Mouse (Mus musculus): Measurements from ENCODE around the gene Cxcr2. TPM values are rescaled to one million over a fixed set of nuclear protein-coding genes. Genes with fewer than 3 reads are reported as not detected.

Cxcr2 gene
- polyA plus RNA-seq, 2 experiments: 0.13 TPM; not detected in 1

DNA sequence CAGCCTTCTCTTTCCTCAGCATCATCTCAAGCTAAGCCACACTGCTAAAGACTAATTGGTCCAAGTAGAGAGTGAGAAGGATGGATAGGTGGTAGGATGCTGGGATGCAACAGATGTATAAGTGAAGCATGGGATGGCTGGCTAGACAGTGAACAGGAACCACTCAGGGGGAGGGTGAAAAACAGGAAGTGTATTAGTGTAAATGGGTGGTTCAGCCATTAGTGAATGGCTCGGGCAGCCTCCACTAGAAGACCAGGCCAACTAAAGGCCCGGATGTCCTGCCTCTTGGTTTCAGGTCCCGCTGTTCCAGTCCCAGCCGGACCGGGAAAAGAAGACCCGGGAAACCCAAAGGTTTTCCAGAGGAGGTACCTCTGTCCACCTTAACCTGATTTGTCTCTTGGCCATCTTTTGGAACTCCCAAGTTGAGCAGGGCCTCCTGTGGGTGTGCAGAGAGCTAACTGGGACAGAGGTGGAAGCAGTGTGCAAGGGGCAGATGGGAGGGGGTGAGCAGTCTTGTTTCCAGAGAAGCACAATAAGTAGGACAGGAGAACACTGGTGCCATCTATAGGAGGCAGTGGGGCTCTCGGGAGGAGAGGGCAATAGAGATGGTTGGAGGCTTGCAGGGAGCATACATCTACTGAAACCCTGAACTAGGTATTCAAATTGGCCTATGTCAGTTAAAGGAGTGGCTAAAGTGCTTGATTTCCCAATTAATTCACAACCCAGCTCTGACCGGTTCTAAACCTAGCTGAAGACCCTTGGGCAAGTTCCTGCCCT, 22.7 kb upstream of the Cxcr2 start:
- no peaks in the 10 kb centered on the region for H3K4me1 ChIP-seq (ENCODE audit: control insufficient read depth, insufficient read depth, low read length)
- no peak overlapping the region for H3K4me2 ChIP-seq (replicated peaks; ENCODE audit: low read depth, low read length, severe bottlenecking)
- no peaks in the 10 kb centered on the region for H3K27me3 ChIP-seq (ENCODE audit: control insufficient read depth, insufficient read depth, low read length)
- H3K9me3 ChIP-seq (ENCODE audit: control insufficient read depth, low read length): no peaks in the 10 kb centered on the region
- H3K36me3 ChIP-seq (ENCODE audit: control insufficient read depth, insufficient read depth, low read length): no peaks in the 10 kb centered on the region
- 82% methylated on average over 8 of the region's 8 CpGs for WGBS
- DNase-seq (ENCODE audit: low spot score) (no peak), ATAC-seq (ENCODE audit: low FRiP score, low read depth) (no peak)
- no peak overlapping the region for H3K27ac ChIP-seq (replicated peaks; ENCODE audit: low read depth, low read length)
- no peak overlapping the region for H3K9ac ChIP-seq (ENCODE audit: low read depth, low read length, severe bottlenecking)
- no peak for TF ChIP-seq POLR2A (IDR thresholded peaks at IDR 0.05; ENCODE audit: borderline replicate concordance, extremely low read depth, insufficient read depth, insufficient read length)
- no peak overlapping the region for H3K4me3 ChIP-seq (replicated peaks; ENCODE audit: low read length)

DNA sequence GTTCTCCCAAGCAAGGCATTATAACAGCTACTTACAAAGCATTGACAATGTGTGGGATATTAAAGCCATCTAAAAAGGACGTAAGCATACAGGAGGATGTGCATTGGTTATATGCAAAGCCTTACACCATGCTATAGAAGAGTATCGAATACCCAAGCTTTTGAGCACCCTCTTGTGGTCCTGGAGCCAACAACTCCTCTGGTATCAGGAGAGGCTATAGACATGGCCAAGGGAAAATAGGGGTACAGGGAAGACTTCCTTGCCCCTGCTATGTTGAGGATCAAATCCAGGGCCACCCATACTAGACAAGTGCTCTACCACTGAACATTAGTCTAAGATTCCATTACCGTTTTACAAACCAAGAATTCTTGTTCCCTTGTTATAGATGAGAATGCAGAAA, 21.8 kb upstream of the Cxcr2 start:
- no peak for ATAC-seq (ENCODE audit: low FRiP score, low read depth)
- no peaks in the 10 kb centered on the region for H3K4me1 ChIP-seq (ENCODE audit: control insufficient read depth, insufficient read depth, low read length)
- no peaks in the 10 kb centered on the region for H3K9me3 ChIP-seq (ENCODE audit: control insufficient read depth, low read length)
- H3K4me3 ChIP-seq (replicated peaks; ENCODE audit: low read length): no peak overlapping the region
- H3K36me3 ChIP-seq (ENCODE audit: control insufficient read depth, insufficient read depth, low read length): no peaks in the 10 kb centered on the region
- no peak for TF ChIP-seq POLR2A (IDR thresholded peaks at IDR 0.05; ENCODE audit: borderline replicate concordance, extremely low read depth, insufficient read depth, insufficient read length)
- no peaks in the 10 kb centered on the region for H3K27me3 ChIP-seq (ENCODE audit: control insufficient read depth, insufficient read depth, low read length)
- no peak overlapping the region for H3K9ac ChIP-seq (ENCODE audit: low read depth, low read length, severe bottlenecking)
- no peak for DNase-seq (ENCODE audit: low spot score)
- no peak overlapping the region for H3K27ac ChIP-seq (replicated peaks; ENCODE audit: low read depth, low read length)
- no peak overlapping the region for H3K4me2 ChIP-seq (replicated peaks; ENCODE audit: low read depth, low read length, severe bottlenecking)
- WGBS: 60% methylated on average over 3 of the region's 3 CpGs

DNA sequence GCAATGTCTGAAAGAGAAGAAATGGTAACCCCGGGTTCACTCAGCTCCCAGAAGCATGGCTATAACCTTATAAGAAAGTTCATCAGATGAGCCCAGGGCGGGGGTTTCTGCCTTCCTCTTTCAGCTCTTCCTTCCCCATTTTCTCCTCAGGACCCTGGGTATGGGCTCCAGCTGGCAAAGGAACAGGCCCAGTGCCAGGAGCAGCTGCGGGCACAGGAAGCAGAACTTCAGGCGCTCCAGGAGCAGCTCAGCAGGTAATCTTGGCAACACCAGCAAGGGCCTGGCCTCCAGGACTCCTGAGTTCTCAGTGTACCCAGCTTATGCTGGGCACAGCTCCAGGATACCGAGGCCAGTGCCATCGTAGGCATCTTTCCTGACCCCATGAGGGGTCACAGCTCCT, 19.8 kb upstream of the Cxcr2 start:
- no peak for ATAC-seq (ENCODE audit: low FRiP score, low read depth)
- no peaks in the 10 kb centered on the region for H3K4me1 ChIP-seq (ENCODE audit: control insufficient read depth, insufficient read depth, low read length)
- H3K27ac ChIP-seq (replicated peaks; ENCODE audit: low read depth, low read length): no peak overlapping the region
- H3K4me2 ChIP-seq (replicated peaks; ENCODE audit: low read depth, low read length, severe bottlenecking): no peak overlapping the region
- TF ChIP-seq POLR2A (IDR thresholded peaks at IDR 0.05; ENCODE audit: borderline replicate concordance, extremely low read depth, insufficient read depth, insufficient read length): no peak
- no peaks in the 10 kb centered on the region for H3K9me3 ChIP-seq (ENCODE audit: control insufficient read depth, low read length)
- no peaks in the 10 kb centered on the region for H3K27me3 ChIP-seq (ENCODE audit: control insufficient read depth, insufficient read depth, low read length)
- H3K4me3 ChIP-seq (replicated peaks; ENCODE audit: low read length): no peak overlapping the region
- no peaks in the 10 kb centered on the region for H3K36me3 ChIP-seq (ENCODE audit: control insufficient read depth, insufficient read depth, low read length)
- DNase-seq (ENCODE audit: low spot score): no peak
- no peak overlapping the region for H3K9ac ChIP-seq (ENCODE audit: low read depth, low read length, severe bottlenecking)
- 65% methylated on average over 6 of the region's 6 CpGs for WGBS

DNA sequence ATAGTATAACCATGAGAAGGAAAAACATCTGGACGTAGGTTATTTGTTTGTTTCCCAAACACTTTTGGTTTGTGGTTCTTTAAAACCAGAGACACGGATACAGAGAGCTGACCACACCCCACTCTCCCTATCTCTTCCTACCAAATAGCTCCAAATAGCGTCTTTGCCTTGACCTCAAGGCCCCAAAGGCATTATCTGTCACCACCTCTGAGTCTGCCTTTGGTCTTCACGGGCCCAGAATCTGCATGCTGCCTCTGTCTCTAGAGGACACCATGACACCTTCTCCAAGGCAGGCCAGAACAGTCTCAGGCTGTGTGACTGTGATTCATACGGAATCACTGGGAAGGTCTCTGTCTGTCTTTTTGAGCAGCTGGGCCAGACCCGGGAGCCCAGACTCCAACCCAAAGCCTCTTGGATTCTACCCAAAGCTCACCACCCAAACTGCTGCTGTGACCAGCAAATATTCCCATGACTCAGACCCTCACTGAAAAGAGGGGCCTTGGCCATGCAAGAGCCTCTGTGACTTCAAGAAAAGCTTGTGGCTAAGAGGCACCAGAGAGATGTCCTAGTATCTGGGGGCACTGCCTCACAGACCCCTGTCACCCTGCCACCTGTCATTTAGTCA, 18.4 kb upstream of the Cxcr2 start:
- no peaks in the 10 kb centered on the region for H3K9me3 ChIP-seq (ENCODE audit: control insufficient read depth, low read length)
- no peak for DNase-seq (ENCODE audit: low spot score)
- H3K9ac ChIP-seq (ENCODE audit: low read depth, low read length, severe bottlenecking): no peak overlapping the region
- H3K27ac ChIP-seq (replicated peaks; ENCODE audit: low read depth, low read length): no peak overlapping the region
- H3K27me3 ChIP-seq (ENCODE audit: control insufficient read depth, insufficient read depth, low read length): no peaks in the 10 kb centered on the region
- 65% methylated on average over 6 of the region's 6 CpGs for WGBS
- H3K4me2 ChIP-seq (replicated peaks; ENCODE audit: low read depth, low read length, severe bottlenecking): no peak overlapping the region
- H3K4me3 ChIP-seq (replicated peaks; ENCODE audit: low read length): no peak overlapping the region
- H3K36me3 ChIP-seq (ENCODE audit: control insufficient read depth, insufficient read depth, low read length): no peaks in the 10 kb centered on the region
- ATAC-seq (ENCODE audit: low FRiP score, low read depth): no peak
- no peak for TF ChIP-seq POLR2A (IDR thresholded peaks at IDR 0.05; ENCODE audit: borderline replicate concordance, extremely low read depth, insufficient read depth, insufficient read length)
- no peaks in the 10 kb centered on the region for H3K4me1 ChIP-seq (ENCODE audit: control insufficient read depth, insufficient read depth, low read length)

DNA sequence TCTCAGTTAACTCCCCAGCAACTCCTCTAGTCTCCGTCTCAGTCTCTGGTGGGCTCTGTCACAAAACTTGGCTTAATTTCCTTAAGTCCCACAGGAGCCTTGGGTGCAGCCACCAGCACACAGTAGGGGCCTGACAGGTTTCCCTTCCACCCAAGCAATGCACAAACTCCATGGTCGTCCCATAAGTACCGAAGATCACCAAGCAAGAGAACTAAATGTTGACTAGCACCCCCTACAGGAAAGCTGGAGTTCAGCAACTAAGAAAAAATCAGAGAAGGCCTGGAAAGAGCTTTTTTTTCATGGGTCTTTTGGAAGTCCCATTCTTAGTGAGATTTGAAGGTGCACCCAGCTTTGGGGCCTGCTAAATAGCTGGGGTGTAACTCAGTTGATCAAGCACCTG, 14.4 kb upstream of the Cxcr2 start:
- Histone ChIP-seq H3K9ac (ENCODE audit: low read depth, low read length, severe bottlenecking) (no peak overlapping the region), H3K9me3 (ENCODE audit: control insufficient read depth, low read length) (no peaks in the 10 kb centered on the region), H3K27ac (replicated peaks; ENCODE audit: low read depth, low read length) (no peak overlapping the region), H3K27me3 (ENCODE audit: control insufficient read depth, insufficient read depth, low read length) (no peaks in the 10 kb centered on the region), H3K4me3 (replicated peaks; ENCODE audit: low read length) (no peak overlapping the region), H3K36me3 (ENCODE audit: control insufficient read depth, insufficient read depth, low read length) (no peaks in the 10 kb centered on the region), H3K4me1 (ENCODE audit: control insufficient read depth, insufficient read depth, low read length) (no peaks in the 10 kb centered on the region), H3K4me2 (replicated peaks; ENCODE audit: low read depth, low read length, severe bottlenecking) (no peak overlapping the region)
- TF ChIP-seq POLR2A (IDR thresholded peaks at IDR 0.05; ENCODE audit: borderline replicate concordance, extremely low read depth, insufficient read depth, insufficient read length): no peak
- DNase-seq (ENCODE audit: low spot score) (no peak), ATAC-seq (ENCODE audit: low FRiP score, low read depth) (no peak)
- 58% methylated on average over 3 of the region's 3 CpGs for WGBS
